Mouse (Mus musculus): ENCODE data around the gene Celsr1.

DNA sequence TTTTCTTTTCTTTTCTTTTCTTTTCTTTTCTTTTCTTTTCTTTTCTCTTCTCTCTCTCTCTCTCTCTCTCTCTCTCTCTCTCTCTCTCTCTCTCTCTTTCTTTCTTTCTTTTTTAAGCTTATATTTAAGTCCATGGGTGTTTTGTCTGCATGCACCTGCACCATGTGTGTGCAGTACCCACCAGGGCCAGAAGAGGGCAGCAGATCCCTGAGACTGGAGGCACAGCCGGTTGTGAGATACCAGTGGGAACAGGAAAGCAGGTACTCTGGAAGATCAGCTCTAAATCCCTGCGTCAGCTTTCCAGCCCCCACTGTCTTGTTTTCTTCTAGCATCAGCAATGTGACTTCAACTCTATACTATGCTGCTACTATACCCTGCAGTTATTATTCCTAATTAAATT is 120.0 kb downstream of the Celsr1 start:
- no peak for TF ChIP-seq POLR2A (IDR thresholded peaks at IDR 0.05; ENCODE audit: low read depth, low read length)
- peak; percentile 69; the same call in 1 of the 2 replicates for TF ChIP-seq CTCF (IDR thresholded peaks at IDR 0.05; ENCODE audit: extremely low read depth, insufficient read length, insufficient replicate concordance, low read depth, low read length)
